Mouse (Mus musculus): ENCODE measurements at regions not wholly inside any gene's neighbourhood (a gene's known extent, or its start where the extent isn't known, plus 50 kb on each side); places are given as distances from the start of the nearest gene placed in this dataset.

DNA sequence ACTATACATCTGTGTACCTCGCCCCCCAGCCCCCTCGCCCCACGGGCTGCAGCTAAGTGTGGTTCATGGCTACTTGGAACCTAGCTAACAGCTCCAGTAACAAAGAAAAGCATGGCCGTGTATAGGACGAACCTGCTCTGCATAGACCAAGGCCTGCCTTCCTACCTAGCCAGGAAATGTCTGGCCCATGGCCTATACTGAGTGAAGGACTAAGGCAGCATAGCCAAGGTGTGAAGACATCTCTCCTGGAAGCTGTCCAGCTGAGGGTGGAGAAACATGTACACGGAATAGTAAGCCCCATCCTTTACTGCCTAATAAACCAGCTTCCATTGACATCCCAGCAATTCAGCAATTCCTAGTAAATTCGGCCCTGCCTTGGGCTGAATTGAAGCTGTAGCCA is 183.6 kb upstream of the Tbc1d5 start:
- Histone ChIP-seq H3K4me1 (no peaks in the 10 kb centered on the region), H3K36me3 (no peaks in the 10 kb centered on the region), H3K27me3 (ENCODE audit: low read depth, poor library complexity, severe bottlenecking) (no peaks in the 10 kb centered on the region), H3K4me3 (no peak overlapping the region), H3K9me3 (replicated peaks) (no peaks in the 10 kb centered on the region), H3K27ac (replicated peaks) (no peak overlapping the region)
- DNase-seq (ENCODE audit: low spot score) = no peak
- 93% methylated on average over 7 of the region's 7 CpGs for WGBS

DNA sequence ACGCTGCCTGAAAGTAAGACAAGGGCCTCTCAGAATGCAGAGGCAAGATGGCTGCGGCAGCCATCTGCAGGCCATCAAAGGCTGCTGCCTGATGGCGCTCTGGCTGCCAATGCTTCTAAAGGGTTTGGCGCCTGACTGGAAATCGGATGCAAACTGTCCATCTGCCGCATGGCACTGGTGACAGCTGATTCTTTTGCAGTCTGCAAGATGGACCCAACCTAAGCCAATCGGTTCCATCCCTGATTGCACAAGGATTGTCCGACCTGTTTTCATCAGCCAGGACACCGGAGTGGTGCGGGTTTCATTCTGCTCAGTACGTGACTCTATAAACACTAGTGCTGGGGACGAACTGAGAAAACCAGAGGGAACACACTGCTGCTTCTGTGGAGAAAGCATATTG is 183.1 kb upstream of the Tbc1d5 start:
- Histone ChIP-seq H3K27ac (replicated peaks) (no peak overlapping the region), H3K4me1 (no peaks in the 10 kb centered on the region), H3K9me3 (replicated peaks) (no peaks in the 10 kb centered on the region), H3K36me3 (no peaks in the 10 kb centered on the region), H3K27me3 (ENCODE audit: low read depth, poor library complexity, severe bottlenecking) (no peaks in the 10 kb centered on the region), H3K4me3 (no peak overlapping the region)
- 95% methylated on average over 12 of the region's 12 CpGs for WGBS
- no peak for DNase-seq (ENCODE audit: low spot score)

DNA sequence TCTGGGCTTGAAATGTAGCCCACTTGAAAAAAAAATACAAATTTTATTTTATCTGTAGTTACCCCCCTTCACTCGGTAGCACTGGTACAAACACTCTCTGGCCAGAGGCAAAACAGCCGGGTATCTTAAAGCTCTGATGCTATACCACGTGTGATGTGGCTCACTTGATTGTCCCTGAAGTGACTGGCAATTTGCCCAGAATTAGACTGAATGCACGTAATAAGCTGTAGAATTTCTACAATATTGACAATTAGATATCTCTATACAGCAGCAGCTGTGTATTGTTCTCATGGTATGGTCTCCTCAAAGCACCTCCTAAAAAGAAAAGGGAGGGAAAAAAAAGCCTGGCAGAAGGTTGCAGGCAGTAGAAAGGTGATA is 179.2 kb upstream of the Tbc1d5 start:
- Histone ChIP-seq H3K4me1 (no peaks in the 10 kb centered on the region), H3K9me3 (replicated peaks) (no peaks in the 10 kb centered on the region), H3K36me3 (no peaks in the 10 kb centered on the region), H3K27ac (replicated peaks) (no peak overlapping the region), H3K27me3 (ENCODE audit: low read depth, poor library complexity, severe bottlenecking) (no peaks in the 10 kb centered on the region), H3K4me3 (no peak overlapping the region)
- 73% methylated on average over 4 of the region's 4 CpGs for WGBS
- no peak for DNase-seq (ENCODE audit: low spot score)

DNA sequence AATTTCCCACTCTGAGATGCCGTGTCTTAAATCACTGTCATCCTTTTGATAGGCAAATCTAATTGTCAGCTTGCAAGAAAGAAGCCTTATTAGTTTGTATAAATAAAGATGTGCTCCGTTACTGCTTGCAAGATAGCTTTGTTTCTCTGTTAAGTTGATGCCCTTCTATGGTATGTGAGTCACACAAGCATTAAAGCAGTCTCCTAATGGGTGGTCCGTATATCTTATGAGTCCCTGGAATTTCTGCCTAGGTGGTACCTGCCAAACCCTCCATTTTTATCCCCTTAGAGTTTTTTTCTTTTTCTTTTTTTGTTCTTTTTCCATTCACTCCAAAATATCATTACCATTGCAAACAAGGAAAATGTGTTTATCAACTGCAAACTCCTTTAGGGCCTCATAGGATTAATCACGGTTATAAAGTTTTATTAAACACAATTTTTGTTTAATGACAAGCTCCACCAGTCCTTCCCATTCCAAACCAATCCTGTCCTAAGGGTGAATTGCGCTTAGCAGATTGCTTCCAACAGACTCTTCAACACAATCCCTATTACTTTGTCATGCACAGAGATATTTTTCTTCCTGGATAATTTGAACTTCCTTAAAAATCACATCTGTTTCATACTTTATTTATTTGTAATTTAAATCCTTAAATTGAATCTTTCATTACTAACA is 178.7 kb upstream of the Tbc1d5 start:
- Histone ChIP-seq H3K9me3 (replicated peaks) (no peaks in the 10 kb centered on the region), H3K4me1 (no peaks in the 10 kb centered on the region), H3K4me3 (no peak overlapping the region), H3K36me3 (no peaks in the 10 kb centered on the region), H3K27me3 (ENCODE audit: low read depth, poor library complexity, severe bottlenecking) (no peaks in the 10 kb centered on the region), H3K27ac (replicated peaks) (no peak overlapping the region)
- DNase-seq (ENCODE audit: low spot score) = no peak
- WGBS = 80% methylated on average over 5 of the region's 5 CpGs

DNA sequence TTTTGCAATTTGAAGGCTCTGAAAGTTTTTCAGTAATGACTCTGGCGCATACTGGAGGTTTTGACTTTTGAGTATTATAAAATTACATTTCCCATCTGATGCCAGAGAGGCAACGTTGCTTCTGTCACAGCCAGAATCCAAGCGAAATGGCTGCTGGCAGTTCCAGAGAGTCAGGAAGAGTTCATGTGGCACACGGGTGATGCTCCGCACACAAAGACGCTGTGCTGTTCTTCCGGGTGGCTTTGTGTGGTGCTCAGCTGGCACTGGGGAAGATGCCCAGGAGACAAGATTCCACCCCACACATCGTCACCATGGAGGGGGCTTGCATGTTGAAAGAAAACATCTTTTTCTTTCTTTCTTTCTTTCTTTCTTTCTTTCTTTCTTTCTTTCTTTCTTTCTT is 177.3 kb upstream of the Tbc1d5 start:
- no peak overlapping the region for H3K4me3 ChIP-seq
- DNase-seq (ENCODE audit: low spot score) = no peak
- WGBS = 93% methylated on average over 8 of the region's 8 CpGs

DNA sequence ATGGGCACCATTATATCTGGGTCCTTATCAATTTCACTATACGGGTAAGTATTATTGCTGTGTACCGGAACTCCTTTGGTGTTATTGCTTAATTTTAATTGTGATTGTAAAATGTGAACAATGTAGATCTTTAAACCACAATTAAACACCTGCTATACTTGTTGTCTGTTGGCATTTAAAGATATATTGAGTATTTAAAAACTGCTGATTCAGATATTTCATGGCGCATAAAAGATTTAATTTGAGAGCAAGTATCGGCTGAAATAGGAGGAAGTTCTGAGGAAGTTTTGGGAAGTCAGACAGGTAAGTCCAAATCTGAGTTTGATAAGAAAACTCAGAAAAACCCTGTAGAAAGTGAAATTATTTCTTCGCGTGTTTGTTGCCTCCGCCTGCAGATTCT is 142.7 kb upstream of the Tbc1d5 start:
- no peak overlapping the region for H3K4me3 ChIP-seq
- no peaks in the 10 kb centered on the region for H3K27me3 ChIP-seq (ENCODE audit: low read depth, poor library complexity, severe bottlenecking)
- no peak overlapping the region for H3K27ac ChIP-seq (replicated peaks)
- WGBS = 88% methylated on average over 7 of the region's 7 CpGs
- H3K4me1 ChIP-seq = no peaks in the 10 kb centered on the region
- DNase-seq (ENCODE audit: low spot score) = no peak
- H3K9me3 ChIP-seq (replicated peaks) = no peaks in the 10 kb centered on the region
- no peaks in the 10 kb centered on the region for H3K36me3 ChIP-seq

More for the DNA sequence above, 177.3 kb upstream of the Tbc1d5 start:
- no peak overlapping the region for H3K27ac ChIP-seq (replicated peaks)
- no peaks in the 10 kb centered on the region for H3K27me3 ChIP-seq (ENCODE audit: low read depth, poor library complexity, severe bottlenecking)
- no peaks in the 10 kb centered on the region for H3K36me3 ChIP-seq
- H3K4me1 ChIP-seq = no peaks in the 10 kb centered on the region
- H3K9me3 ChIP-seq (replicated peaks) = no peaks in the 10 kb centered on the region

DNA sequence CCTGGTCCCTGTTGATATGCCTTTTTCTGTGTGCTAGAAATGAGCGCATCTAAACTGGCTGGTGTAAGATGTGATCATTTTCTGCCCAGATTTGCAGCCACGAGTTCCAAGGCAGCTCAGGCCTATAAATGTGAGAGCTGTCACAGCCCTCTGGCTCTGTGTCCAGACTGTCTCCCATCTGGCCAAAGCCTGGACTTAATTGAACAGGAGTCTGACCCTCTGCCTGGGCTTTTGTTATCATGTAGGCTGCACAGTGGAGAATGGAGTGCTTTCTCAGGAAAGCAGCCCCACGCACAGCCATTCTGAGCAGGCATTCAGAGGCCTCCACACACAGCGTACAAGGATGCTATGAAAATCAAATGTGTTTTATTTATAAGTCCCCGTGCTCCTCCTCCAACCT is 141.9 kb upstream of the Tbc1d5 start:
- no peak overlapping the region for H3K4me3 ChIP-seq
- no peak for DNase-seq (ENCODE audit: low spot score)
- no peaks in the 10 kb centered on the region for H3K27me3 ChIP-seq (ENCODE audit: low read depth, poor library complexity, severe bottlenecking)
- no peaks in the 10 kb centered on the region for H3K36me3 ChIP-seq
- H3K27ac ChIP-seq (replicated peaks) = no peak overlapping the region
- no peaks in the 10 kb centered on the region for H3K9me3 ChIP-seq (replicated peaks)
- H3K4me1 ChIP-seq = no peaks in the 10 kb centered on the region
- 88% methylated on average over 5 of the region's 5 CpGs for WGBS

DNA sequence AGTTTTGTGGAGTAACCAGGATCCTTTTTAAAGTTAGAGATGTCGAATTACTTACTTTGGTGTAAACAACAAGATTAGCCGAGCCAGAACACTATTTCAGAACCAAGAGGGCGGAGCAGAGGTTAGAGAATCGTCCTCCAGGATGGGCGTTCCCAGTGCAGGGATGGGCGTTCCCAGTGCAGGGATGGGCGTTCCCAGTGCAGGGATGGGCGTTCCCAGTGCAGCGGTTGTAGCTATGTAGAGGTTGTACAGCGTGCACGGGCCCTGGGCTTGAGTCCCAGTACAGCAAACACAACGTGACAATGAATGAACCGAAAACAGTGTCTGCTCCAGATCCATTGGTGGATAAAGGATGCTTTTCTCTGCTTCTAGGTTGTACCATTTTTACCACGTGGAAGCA is 125.8 kb upstream of the Tbc1d5 start:
- DNase-seq (ENCODE audit: low spot score) = no peak
- no peaks in the 10 kb centered on the region for H3K9me3 ChIP-seq (replicated peaks)
- H3K4me3 ChIP-seq = no peak overlapping the region
- WGBS = 57% methylated on average over 14 of the region's 14 CpGs
- H3K4me1 ChIP-seq = no peaks in the 10 kb centered on the region
- no peak overlapping the region for H3K27ac ChIP-seq (replicated peaks)
- no peaks in the 10 kb centered on the region for H3K27me3 ChIP-seq (ENCODE audit: low read depth, poor library complexity, severe bottlenecking)
- H3K36me3 ChIP-seq = no peaks in the 10 kb centered on the region

DNA sequence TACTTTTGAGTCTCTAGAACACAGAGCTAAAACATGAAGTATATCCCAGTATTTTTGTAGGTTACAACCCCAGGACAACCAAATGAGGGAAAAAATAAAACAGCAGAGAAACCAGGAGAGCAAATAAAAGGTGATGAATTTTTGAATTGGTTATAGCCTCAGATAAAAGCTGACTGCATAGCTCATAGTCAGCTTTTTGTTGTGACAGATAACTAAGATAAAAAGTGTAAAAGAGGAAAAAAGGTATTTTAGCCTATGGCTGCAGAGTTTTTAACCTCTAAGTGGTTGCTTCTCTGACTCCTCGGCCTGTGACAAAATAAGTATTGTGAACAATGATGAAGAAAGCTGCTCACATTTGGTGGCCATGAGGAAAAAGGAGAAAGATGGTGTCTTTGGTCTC is 111.6 kb upstream of the Tbc1d5 start:
- H3K27me3 ChIP-seq (ENCODE audit: low read depth, poor library complexity, severe bottlenecking) = no peaks in the 10 kb centered on the region
- no peak for DNase-seq (ENCODE audit: low spot score)
- 97% methylated on average over 1 of the region's 1 CpGs for WGBS
- H3K36me3 ChIP-seq = no peaks in the 10 kb centered on the region
- no peaks in the 10 kb centered on the region; the same call in 1 of the 2 replicates for H3K9me3 ChIP-seq (replicated peaks)
- H3K27ac ChIP-seq (replicated peaks) = no peak overlapping the region
- no peaks in the 10 kb centered on the region for H3K4me1 ChIP-seq
- H3K4me3 ChIP-seq = no peak overlapping the region

DNA sequence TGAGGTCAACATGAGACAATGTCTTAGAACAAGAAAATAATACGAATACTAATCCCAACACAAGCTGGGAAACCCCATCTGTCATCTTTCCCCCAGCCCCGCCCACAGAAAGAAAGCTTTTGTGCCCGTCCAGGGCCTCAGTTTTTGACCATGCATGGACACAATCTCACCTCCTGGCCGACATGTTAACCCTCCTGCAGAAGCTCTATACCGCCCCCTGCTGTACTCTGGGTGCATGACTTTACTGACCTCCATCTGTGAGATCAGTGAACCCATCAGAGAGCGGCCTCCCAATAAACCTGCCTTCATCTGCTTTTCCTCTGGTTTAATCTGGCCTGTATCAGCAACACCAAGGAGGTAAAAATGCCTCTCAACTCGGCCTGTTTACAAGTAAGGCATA is 109.6 kb upstream of the Tbc1d5 start:
- 71% methylated on average over 7 of the region's 7 CpGs for WGBS
- no peak overlapping the region for H3K4me3 ChIP-seq
- H3K36me3 ChIP-seq = no peaks in the 10 kb centered on the region
- H3K9me3 ChIP-seq (replicated peaks) = no peaks in the 10 kb centered on the region; the same call in 1 of the 2 replicates
- no peaks in the 10 kb centered on the region for H3K4me1 ChIP-seq
- DNase-seq (ENCODE audit: low spot score) = peak; percentile 33
- no peak overlapping the region for H3K27ac ChIP-seq (replicated peaks)
- no peaks in the 10 kb centered on the region for H3K27me3 ChIP-seq (ENCODE audit: low read depth, poor library complexity, severe bottlenecking)

DNA sequence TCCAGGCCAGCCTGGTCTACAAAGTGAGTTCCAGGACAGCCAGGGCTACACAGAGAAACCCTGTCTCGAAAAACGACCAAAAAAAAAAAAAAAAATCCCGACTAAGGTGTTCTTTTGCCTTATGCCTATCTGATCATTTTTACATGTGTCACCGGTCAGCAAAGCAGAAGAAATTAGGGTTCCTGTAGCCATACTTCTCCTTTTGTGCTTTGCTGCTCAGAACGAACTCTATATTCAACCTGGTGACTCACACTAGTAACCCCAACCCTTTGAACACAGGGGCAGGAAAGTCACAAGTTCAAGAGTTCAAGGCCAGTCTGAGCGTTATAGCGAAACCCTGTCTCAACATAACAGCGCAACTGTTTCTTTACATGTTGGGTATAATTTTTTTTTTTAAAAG is 108.7 kb upstream of the Tbc1d5 start:
- no peaks in the 10 kb centered on the region for H3K27me3 ChIP-seq (ENCODE audit: low read depth, poor library complexity, severe bottlenecking)
- H3K27ac ChIP-seq (replicated peaks) = no peak overlapping the region
- no peaks in the 10 kb centered on the region; the same call in 1 of the 2 replicates for H3K9me3 ChIP-seq (replicated peaks)
- H3K4me3 ChIP-seq = no peak overlapping the region
- no peak for DNase-seq (ENCODE audit: low spot score)
- 87% methylated on average over 8 of the region's 8 CpGs for WGBS
- no peaks in the 10 kb centered on the region for H3K4me1 ChIP-seq
- no peaks in the 10 kb centered on the region for H3K36me3 ChIP-seq

DNA sequence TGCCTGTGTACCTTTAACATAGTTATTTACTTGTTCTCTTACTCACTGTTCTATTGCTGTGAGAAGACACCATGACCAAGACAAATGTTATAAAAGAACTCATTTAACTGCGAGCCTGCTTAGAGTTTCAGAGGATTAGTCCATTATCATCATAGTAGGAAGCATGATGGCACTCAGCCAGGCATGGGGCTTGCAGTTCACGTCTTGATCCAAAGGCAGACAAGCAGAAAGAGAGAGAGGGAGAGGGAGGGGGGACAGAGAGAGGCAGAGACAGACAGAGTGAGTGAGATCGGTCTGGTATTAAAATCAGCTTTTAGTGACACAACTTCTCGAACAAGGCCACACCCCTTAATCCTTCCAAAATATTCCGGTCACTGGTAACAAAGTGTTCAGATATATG is 106.2 kb upstream of the Tbc1d5 start:
- Histone ChIP-seq H3K4me1 (no peaks in the 10 kb centered on the region), H3K36me3 (no peaks in the 10 kb centered on the region), H3K27me3 (ENCODE audit: low read depth, poor library complexity, severe bottlenecking) (no peaks in the 10 kb centered on the region), H3K9me3 (replicated peaks) (no peaks in the 10 kb centered on the region; the same call in 1 of the 2 replicates), H3K27ac (replicated peaks) (no peak overlapping the region), H3K4me3 (no peak overlapping the region)
- WGBS = 67% methylated on average over 5 of the region's 5 CpGs
- DNase-seq (ENCODE audit: low spot score) = no peak

DNA sequence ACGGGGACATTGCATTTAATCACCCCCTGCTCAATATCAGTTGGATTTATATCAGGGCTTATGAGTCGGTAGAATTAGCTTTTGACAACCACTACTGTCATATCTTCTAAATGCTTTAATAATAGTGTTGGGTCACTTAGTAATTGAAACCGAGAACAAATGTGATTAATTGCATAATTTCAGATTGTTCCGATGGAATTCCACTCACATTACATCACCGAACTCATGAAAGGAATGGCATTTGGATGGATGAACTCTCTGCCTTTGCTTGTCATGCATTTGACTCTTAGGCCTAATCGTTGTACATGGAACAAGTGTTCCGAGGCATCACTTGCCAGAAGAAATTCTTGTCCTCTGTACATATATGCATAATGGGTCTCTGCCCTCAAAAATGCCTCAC is 99.6 kb upstream of the Tbc1d5 start:
- DNase-seq (ENCODE audit: low spot score) = no peak
- H3K9me3 ChIP-seq (replicated peaks) = no peaks in the 10 kb centered on the region
- 92% methylated on average over 7 of the region's 7 CpGs for WGBS
- H3K36me3 ChIP-seq = no peaks in the 10 kb centered on the region
- H3K4me1 ChIP-seq = no peaks in the 10 kb centered on the region
- no peaks in the 10 kb centered on the region for H3K27me3 ChIP-seq (ENCODE audit: low read depth, poor library complexity, severe bottlenecking)
- H3K4me3 ChIP-seq = no peak overlapping the region
- no peak overlapping the region for H3K27ac ChIP-seq (replicated peaks)

DNA sequence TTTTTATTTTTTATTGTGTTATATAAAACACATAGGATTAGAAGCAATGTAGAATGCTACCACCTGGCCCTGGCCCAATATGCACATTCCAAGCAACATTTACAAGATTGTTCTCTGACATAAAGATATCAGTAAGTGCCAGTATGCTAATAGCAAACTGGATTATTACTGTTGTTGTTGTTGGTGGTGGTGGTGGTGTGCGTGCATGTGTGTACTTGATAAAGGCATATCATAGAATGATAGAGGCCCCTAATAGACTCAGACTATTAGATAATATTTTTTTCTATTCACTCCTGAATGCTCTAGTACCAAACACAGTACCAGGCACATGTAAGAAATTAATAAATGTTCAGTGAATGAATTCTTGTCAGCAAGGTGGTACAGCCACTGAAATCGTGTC is 98.9 kb upstream of the Tbc1d5 start:
- no peak for DNase-seq (ENCODE audit: low spot score)
- Histone ChIP-seq H3K4me1 (no peaks in the 10 kb centered on the region), H3K9me3 (replicated peaks) (no peaks in the 10 kb centered on the region), H3K27me3 (ENCODE audit: low read depth, poor library complexity, severe bottlenecking) (no peaks in the 10 kb centered on the region), H3K27ac (replicated peaks) (no peak overlapping the region), H3K36me3 (no peaks in the 10 kb centered on the region), H3K4me3 (no peak overlapping the region)
- WGBS = 75% methylated on average over 2 of the region's 2 CpGs
